ENCODE assay signal across 8 mouse cellular contexts in the genomic region with DNA sequence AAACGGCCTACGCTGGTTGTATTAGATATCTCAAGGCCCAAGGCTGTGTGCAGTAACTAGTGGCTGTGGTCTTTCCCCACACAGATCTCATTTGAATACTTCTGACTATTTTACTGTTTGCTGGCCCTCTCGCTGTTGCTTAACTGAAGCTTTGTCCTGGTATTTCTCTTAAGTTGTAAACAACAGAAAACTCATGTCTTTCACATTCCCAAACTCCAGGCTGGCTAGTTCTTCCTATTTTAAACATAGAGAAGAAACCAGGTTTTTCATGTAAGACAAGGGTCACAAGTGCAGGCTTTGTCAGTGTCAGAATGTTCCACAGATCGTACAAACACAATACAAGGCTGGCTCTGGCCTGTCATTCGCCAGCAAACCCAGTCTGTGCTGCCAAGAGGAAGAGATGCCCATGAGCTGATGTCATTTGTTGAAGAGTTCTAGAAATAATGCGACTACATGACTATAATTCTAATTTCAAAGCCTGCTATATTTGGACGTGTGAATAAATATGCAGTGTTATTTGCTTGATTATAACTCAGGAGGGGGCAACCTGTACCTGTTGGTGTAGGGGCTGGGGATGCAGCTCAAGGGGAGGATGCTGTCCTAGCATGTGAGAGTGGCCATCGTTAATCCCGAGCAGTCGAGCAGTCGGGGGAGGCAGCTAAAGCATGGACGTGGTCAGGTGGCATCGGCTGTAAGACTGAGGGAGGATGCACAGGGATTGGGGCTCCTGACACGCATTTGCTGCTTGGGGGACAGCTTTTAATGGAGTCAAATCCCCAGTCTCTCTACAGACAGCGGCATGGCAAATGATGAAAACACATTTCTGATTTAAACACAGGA.
DNase-seq lines count a peak whose midpoint lies in the region; ATAC-seq and TF ChIP-seq lines count a peak whose summit lies in the region.
"Had no signal": no experiment of that assay in that cellular context is flagged by ENCODE, and none has a peak within 500 bp of the region (broad histone marks: within the 10 kb centered on the region; RNA-seq: fewer than 3 reads in every experiment).

No protein-coding gene starts in this region.

- no peak overlapping the region for H3K4me3 ChIP-seq in cortical plate, adult 2 months (ENCODE audit: insufficient read depth, low read length)
- H3K4me3 ChIP-seq in heart, embryonic 14.5 days (ENCODE audit: control insufficient read depth in 1 of 2, insufficient read depth in 1 of 2, low read depth in 1 of 2, low read length in 2 of 2) = no peak overlapping the region

- peak; percentile 48 for DNase-seq in layer of hippocampus, adult 11-12 months (ENCODE audit: low spot score)
- no peak for DNase-seq in layer of hippocampus, postnatal 36 days
- DNase-seq in lung, postnatal 25 days (ENCODE audit: low spot score) = peak; percentile 84
- DNase-seq in urinary bladder, adult 18-20 months (ENCODE audit: low spot score in 2 of 2) = no peak
- DNase-seq: cerebellum, adult 9-11 months had no signal

- H3K4me2 ChIP-seq in heart, embryonic 14.5 days (ENCODE audit: low read length) = peak overlapping the region; percentile 39

- WGBS in heart, embryonic 14.5 days = 41% methylated on average over 15 of the region's 15 CpGs

- no peaks in the 10 kb centered on the region for H3K27me3 ChIP-seq in heart, embryonic 14.5 days (ENCODE audit: control insufficient read depth, insufficient read depth, low read length)

- H3K9me3 ChIP-seq in heart, embryonic 14.5 days (ENCODE audit: control insufficient read depth, low read length) = 0 out of 2 replicates have a peak, but pooled peaks cover 6% of the 10 kb centered on the region

- H3K36me3 ChIP-seq in heart, embryonic 14.5 days (ENCODE audit: control insufficient read depth, insufficient read depth, low read length) = peaks cover 69% of the 10 kb centered on the region

- peak overlapping the region; percentile 13; the same call in 1 of the 2 replicates for H3K9ac ChIP-seq in heart, embryonic 14.5 days (ENCODE audit: low read length)

- no peak for TF ChIP-seq CTCF in cortical plate, adult 2 months (IDR thresholded peaks at IDR 0.05; ENCODE audit: extremely low read depth, insufficient read depth, low read length)

- H3K27ac ChIP-seq in cortical plate, adult 2 months (ENCODE audit: insufficient read depth, low read length) = peak overlapping the region; percentile 60
- H3K27ac ChIP-seq in heart, embryonic 14.5 days (replicated peaks in 1 of 2; ENCODE audit: control insufficient read depth in 1 of 2, insufficient read depth in 1 of 2, low read depth in 2 of 2, low read length in 2 of 2) = peak overlapping the region; percentile 91 to 95

- H3K4me1 ChIP-seq in cortical plate, adult 2 months (ENCODE audit: control insufficient read depth, insufficient read depth, low read length) = peaks cover 3% of the 10 kb centered on the region; the same call in 1 of the 2 replicates
- H3K4me1 ChIP-seq in heart, embryonic 14.5 days (ENCODE audit: control insufficient read depth in 2 of 2, insufficient read depth in 2 of 2, low read length in 2 of 2) = peaks cover 10 to 13% of the 10 kb centered on the region in 2 experiments

- TF ChIP-seq POLR2A in cortical plate, adult 2 months (IDR thresholded peaks at IDR 0.05; ENCODE audit: extremely low read depth, insufficient read depth, low read length) = no peak

- ATAC-seq in heart, embryonic 14.5 days (ENCODE audit: insufficient number of reproducible peaks, insufficient read depth, low FRiP score, low read depth) = peak; percentile 72; the same call in 1 of the 2 replicates
- no peak for ATAC-seq in megakaryocyte, adult 5-6 weeks (ENCODE audit: poor library complexity, severe bottlenecking)

Comparison
In these comparisons a context has a peak if more than half of its experiments do, and no peak if none do; other contexts are left out.
1. DNase-seq: peak in layer of hippocampus, adult 11-12 months (single experiment) and lung, postnatal 25 days (single experiment); none in layer of hippocampus, postnatal 36 days (0 of 2) and urinary bladder, adult 18-20 months (0 of 2).